Mouse (Mus musculus): ENCODE results near the gene Iqch.

- TF ChIP-seq CTCF (IDR thresholded peaks at IDR 0.05; ENCODE audit: borderline replicate concordance, insufficient read depth, low read length): no peak
- no peak for TF ChIP-seq POLR2A (IDR thresholded peaks at IDR 0.05; ENCODE audit: low read depth, low read length)
Measured at GRCm38 (mm10) chr9:63535042-63535441, 67.3 kb downstream of the Iqch start.
